Mouse (Mus musculus) spleen, postnatal 14 days (tissue): ENCODE measurements around the gene Pla2g4a.

ENCODE experiments used
- DNase-seq, 2 experiments: peaks; one replicate each; pipeline ENCODE4 v3.0.0; 2021 to 2022; ENCODE audit warnings: low spot score in 2 of 2

Pla2g4a gene

GRCm38 (mm10) chr1:149960734-149961424 is at the start of gene Pla2g4a:
Gene Pla2g4a, minus strand, starts transcription at chr1:149961290.
- DNase-seq: peak in 1 of 2 experiments; percentile 4

GRCm38 (mm10) chr1:150010629-150010979 is 49.5 kb upstream of the Pla2g4a start:
- no peak for DNase-seq

DNA sequence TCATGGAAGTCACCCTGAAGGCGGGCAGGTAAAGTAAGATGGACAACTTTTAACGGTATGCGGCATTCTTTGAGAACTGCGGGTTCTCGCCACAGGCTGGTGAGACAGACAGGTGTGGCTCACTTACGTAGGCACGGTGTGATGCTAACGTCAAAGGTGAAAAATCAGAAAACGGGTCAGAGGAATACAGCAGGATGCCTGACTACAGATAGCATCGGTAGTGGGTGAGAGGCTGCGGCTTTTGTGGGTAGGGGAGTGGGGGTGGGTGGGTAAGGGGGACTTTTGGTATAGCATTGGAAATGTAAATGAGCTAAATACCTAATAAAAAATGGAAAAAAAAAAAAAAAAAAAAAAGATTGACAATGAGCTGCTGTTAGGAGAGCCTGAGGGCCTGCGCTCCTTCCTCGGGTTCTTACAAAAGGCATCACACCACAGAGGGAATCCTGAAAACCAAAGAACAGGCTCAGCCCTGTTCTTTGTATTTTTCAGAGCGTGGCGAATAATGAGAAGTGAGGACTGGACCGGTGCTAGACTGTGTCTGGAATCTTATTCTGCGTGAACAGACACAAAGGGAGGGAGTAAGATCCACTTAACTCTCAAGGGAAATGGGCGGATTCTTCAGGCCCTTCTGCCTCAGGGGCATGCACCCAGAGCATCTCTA is 49.0 kb upstream of the Pla2g4a start:
- DNase-seq: no peak

DNA sequence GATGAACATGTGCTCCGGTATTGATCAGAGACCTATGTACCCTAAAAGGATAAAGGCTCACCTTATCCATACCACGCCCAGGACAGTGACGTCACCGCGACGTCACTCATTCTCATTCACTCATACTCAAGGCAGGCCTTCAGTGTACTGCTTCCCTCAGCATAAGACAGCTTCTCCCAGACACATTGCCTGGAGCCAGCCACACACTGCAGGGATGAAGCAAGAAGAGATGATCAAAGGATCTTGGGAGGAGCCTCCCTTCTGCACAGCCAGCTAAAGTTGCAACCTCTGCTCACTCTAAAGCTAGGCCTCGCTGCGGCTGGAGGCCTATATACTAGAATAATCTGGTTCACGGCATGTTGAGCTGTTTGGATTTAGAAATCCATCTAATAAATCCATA is 48.0 kb upstream of the Pla2g4a start:
- no peak for DNase-seq

DNA sequence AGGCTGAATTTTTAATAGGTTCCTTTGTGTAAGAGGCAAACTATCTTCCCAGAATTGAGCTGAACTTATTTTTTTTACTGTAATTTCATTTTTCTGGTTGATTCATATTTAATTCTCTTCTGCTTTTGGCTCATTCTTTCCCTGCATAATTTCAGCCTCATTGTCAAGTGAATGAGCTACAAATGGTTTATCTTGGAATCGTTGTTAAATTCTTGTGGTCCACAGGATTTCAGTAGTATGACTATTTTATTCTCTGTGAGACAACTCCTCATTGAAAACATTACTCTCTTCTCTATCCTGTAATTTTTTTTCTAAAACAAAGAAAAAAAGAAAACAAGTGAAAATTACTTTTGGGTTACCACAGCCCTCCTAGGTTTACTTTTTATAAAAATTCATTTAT is 14.5 kb upstream of the Pla2g4a start:
- no peak for DNase-seq

- no peak for DNase-seq
These were observed 4.7 kb upstream of the Pla2g4a start for GRCm38 (mm10) chr1:149965826-149966225.

DNA sequence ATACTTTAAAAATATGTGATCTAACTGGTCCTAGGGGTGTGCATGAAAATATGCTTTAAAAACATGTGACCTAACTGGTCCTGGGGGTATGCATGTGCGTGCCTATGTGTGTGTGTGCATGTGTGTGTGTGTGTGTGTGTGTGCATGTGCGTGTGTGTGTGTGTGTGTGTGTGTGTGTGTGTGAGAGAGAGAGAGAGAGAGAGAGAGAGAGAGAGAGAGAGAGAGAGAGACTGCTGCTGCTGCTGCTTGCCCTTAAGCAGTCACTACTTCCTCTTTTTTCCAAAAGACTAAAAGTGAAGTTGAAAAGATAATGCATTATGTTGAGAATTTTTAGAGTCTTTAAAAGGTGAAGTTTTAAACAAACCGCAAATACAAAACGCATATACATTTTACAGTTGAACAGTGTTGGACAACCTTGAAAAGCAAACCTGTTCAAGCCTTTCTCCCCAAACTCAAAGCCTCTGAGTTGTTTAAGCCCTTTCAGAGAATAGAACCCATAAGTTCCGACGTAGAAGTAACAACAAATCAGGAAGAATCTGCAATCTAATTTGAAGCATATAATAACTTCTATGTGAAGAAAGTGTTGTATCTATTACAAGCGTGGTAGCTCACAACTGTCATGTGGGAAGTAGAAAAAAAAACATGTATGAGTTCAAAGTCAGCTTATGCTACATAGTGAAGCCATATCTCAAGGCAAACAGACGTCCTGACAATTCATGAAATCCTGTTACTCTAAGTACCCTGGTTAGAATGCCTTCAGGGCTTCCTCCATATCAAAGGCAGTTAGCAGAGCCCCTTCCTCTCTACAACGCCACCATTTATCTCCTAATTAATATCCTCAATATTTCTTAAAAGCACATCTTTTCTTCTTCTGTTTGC is 574 bp upstream of the Pla2g4a start:
- DNase-seq: no peak

- DNase-seq: no peak
These were observed 839 bp downstream of the Pla2g4a start for GRCm38 (mm10) chr1:149960251-149960650.

- no peak for DNase-seq
These were observed 2.0 kb downstream of the Pla2g4a start for GRCm38 (mm10) chr1:149959069-149959468.

GRCm38 (mm10) chr1:149955482-149955881 is 5.6 kb downstream of the Pla2g4a start:
- no peak for DNase-seq

DNA sequence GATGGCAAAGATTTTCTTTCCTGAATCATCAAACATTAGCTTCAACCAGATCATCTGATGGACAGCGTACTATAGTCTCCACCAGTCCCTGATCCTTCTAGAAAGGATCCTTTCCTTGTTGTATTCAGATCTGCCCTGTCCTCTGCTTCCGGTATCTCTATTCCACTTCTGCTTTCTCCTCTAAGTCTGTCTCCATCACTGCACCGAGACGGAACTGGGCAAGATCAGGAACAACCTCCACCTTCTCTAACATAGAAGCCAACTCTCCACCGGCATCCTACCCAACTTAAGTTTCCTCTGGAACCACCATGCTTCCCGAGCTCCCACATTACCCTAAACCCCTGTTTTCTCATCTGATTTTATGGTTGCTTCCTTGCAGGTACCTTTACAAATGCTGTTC is 7.1 kb downstream of the Pla2g4a start:
- no peak for DNase-seq

DNA sequence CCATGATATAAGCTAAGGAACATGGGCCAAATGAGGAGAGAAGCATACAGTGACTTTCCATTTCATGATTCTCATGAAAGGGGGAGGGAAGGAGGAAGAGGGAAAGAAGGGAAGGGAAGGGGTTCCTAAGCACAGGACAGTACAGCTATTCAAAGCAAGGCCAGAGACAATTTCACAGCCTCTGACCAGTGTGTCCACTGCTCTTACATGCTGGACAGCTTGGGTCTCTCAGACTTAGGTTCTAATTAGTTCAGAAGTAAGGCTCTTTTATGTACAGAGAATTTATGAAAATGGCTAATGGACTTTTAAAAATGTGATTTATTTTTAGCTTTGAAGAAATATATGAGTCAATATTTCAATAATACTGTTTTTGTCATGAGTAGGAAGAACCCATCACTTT is 9.0 kb downstream of the Pla2g4a start:
- DNase-seq: no peak

- no peak for DNase-seq
These were observed 10.4 kb downstream of the Pla2g4a start for GRCm38 (mm10) chr1:149950656-149951055.

DNA sequence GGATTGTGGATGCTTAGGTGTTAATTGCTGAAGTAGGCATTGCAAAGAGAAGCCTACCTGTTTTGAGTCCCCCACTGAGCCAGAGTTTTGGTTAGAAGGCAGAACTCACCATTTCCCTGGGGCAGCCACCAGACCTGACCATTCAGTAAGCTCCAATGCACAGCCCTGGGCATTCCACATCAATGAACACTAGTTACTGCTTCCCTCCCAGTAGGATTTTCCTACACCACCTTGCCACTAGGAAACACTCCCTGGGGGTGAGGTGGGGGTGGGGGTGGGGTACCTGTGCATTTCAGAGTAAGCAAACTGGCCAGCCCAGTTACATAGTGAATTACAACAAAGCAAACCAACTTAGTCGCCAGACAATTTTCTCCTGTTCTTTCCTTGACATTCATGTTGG is 10.8 kb downstream of the Pla2g4a start:
- DNase-seq: no peak

DNA sequence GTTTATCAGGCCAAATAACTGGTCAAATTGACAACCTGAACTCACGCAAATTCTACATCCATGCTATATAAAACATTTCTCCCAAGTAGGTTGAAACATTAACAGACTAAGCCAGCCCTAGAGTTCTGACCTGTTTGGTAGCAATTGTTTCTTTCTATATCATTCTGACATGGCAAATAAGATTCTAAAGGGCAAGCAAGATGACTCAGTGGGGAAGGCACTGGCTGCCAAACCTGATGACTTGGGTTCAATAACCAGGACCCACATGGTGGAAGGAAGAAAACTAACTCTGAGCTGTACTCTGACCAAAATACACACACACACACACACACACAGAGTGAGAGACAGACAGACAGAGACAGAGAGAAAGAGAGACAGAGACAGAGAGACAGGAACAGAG is 11.8 kb downstream of the Pla2g4a start:
- DNase-seq: no peak

- no peak for DNase-seq
These were observed 12.8 kb downstream of the Pla2g4a start for GRCm38 (mm10) chr1:149948066-149948825.

GRCm38 (mm10) chr1:149946993-149947392 is 14.1 kb downstream of the Pla2g4a start:
- DNase-seq: no peak

DNA sequence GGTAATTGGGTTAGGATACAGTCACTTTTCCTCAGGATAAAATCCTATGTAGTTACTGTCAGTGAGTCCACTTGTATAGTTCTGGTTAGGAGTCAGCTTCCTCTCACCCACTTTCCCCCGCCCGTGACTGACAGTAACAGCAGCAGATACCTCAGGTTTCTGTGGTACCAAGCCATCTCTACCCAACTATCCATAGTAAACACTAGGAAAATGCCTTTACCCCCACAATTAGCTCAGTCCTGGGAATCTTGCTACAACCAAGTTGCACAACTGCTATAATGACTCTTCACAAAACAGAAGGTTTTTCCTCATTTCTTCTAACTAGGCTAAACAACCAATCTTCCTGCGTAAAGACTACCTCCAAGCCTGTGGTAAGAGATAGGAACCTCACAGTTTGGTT is 14.7 kb downstream of the Pla2g4a start:
- DNase-seq: no peak

DNA sequence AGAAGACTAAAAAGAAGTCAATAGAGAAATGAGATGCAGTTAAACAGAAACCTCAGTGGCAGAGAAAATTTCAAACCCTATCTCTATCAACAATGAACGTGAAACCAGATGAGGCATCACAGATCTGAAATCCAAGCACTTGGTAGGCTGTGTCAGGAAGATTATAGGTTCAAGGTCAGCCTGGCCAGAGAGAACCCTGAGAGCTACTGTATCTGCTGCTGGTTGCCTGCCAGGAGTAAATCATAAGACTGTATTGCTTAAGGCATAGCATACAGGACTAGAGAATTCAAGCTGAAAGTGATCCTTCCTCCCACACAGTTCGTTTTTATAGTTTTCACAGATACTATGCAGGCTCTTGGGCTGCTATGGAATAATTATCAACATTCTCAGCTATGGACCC is 17.5 kb downstream of the Pla2g4a start:
- no peak for DNase-seq

DNA sequence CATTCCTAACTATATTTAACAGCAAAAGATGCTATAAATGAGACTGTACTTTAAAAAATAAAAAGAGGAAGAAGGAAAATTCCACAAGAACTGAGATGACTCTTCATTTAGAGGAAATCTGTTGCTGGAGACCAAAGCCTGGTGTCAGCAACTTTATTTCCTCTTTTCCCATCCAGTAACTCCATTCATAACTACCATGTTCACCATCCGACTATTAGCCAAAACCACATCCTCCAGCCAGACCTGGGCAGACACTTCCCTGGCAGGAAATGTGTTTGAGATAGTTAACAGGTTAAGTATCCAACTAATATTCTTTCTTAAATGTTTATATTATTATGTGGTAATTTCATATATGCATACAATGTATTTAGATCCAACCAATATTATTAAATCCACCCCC is 20.8 kb downstream of the Pla2g4a start:
- DNase-seq: no peak

GRCm38 (mm10) chr1:149939261-149940032 is 21.6 kb downstream of the Pla2g4a start:
- no peak for DNase-seq
